Mouse (Mus musculus) heart, postnatal 25 days (tissue): ENCODE data around the gene Fam19a4. TPM values are rescaled to one million over a fixed set of nuclear protein-coding genes. Genes with fewer than 3 reads are reported as not detected.

Experiments
- DNase-seq: peaks from one replicate; pipeline ENCODE4 v3.0.0; 2022; ENCODE audit warnings: low spot score
- intact Hi-C: fragments of 180-260 bp; cut with DNase I; formaldehyde crosslinking; loops from one replicate; pipeline ENCODE4 v1.15.1; 2025
- total RNA-seq, 2 experiments: library from RNA; stranded (reverse); gene quantifications; 2 replicates each; pipeline ENCODE4 v1.2.3; 2021

The Fam19a4 gene
- total RNA-seq = not detected

DNA sequence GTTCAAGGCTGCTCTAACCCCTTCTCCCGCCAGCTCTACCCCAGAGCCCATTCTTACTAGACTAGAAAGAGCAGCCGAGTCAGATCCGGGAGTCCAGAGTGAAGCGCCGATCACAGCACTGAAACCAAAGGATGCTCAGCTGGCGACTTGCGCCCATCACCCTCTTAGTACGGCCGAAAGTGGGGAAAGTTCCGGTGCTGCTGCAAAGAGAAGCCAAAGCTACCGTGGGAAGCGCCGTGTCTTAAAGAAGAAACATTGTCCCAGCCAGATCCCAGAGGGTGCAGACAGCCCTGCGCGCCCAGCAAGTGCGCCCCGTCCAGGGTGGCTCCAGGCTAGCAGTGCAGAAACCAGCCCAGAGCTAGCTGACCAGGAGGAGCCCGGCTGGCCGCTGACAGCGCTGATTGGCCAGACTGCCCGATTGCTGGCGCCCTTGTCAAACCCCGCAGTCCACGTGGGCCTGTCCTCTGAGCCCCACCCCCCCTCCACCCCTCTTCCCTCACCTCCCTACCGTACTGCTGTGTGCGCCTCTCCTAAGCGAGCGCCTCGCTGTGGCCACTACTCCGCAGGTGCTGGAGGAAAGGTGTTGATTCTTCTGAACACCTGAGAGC, at the start of gene Fam19a4:
Fam19a4 (minus strand) TSS at position 340 of the 608 bp plus-strand sequence.
- intact Hi-C loops = no loop called here
- DNase-seq = no peak

GRCm38 (mm10) chr6:97106777-97107176, 46.6 kb upstream of the Fam19a4 start:
- DNase-seq = no peak
- intact Hi-C loops = loop anchor here (5.0 kb wide), 1 partner anchor 79 kb away; no protein-coding TSS in a partner anchor

- intact Hi-C loops = loop anchor here (5.0 kb wide), 1 partner anchor 79 kb away; no protein-coding TSS in a partner anchor
- DNase-seq = no peak
Observed at GRCm38 (mm10) chr6:97106106-97106505, 45.9 kb upstream of the Fam19a4 start.

- intact Hi-C loops = no loop called here
- no peak for DNase-seq
Observed at GRCm38 (mm10) chr6:97104264-97104852, 44.1 kb upstream of the Fam19a4 start.

- intact Hi-C loops = no loop called here
Observed at GRCm38 (mm10) chr6:97101958-97102702, 41.9 kb upstream of the Fam19a4 start.

GRCm38 (mm10) chr6:97101190-97101957, 41.2 kb upstream of the Fam19a4 start:
- intact Hi-C loops = no loop called here
- DNase-seq = no peak

More at GRCm38 (mm10) chr6:97101958-97102702, 41.9 kb upstream of the Fam19a4 start:
- no peak for DNase-seq

DNA sequence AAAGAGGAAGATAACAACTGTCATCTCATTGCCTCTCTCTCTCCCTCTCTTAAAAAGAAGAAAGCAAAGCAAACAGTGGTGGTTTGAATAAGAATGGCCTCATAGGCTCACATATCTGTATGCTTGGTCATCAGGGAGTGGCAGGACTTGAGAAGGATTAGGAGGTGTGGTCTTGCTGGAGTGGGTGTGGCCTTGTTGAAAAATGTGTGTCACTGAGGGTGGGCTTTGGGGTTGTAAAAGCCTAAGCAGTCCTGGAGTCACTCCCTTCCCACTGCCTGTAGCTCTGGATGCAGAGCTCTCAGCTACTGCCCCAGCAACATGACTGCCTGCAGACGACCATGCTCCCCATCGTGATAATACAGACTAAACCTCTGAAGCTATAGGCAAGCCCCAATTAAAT, 22.1 kb upstream of the Fam19a4 start:
- intact Hi-C loops = no loop called here
- no peak for DNase-seq

DNA sequence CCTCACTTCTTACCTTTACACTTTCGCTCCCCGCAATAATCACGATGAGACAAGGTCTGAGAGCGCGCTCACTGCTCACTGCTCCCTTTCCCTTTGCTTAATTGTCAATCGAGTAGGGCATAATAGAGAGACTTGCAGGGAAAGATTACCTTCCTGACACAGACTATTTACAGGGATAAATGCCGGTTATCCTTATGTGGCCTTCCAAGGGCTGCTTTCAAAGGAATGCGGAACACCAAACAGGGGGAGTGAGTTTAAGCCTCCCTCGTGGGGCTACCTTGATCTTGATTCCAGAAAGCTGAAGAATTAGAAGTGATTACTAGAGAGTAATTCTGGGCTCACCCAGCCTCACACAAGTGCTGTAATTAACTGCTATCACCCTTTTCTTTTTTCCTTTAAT, 19.8 kb upstream of the Fam19a4 start:
- intact Hi-C loops = no loop called here
- DNase-seq = no peak

- intact Hi-C loops = no loop called here
- no peak for DNase-seq
Observed at GRCm38 (mm10) chr6:97059599-97059998, 614 bp downstream of the Fam19a4 start.

DNA sequence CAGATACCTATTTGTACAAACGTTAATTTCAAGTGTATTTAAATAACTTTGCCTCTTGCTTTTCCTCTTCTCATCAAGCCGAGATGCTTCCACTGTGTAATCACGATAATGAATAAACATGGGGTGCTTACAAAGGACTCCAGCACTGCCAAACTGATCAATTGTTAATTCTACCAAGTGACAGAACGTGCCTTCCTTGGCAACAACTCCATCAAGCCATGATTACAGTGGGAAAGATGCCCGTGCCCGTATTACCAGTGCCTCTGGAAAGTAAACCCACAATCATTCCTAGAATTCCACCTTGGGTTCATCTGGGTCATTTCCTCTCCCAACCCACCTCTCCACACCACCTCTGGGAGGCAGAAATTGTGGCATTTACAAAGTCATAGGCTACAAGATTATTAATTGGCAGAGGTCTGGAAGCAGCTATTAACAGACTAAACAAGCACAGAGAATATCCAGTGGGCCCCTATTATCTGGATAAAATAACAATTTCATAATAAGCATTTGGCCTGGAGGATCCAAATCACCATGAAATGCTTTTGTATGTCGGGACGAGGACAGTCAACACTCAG, 7.9 kb downstream of the Fam19a4 start:
- intact Hi-C loops = no loop called here
- DNase-seq = no peak

GRCm38 (mm10) chr6:97048403-97048802, 11.8 kb downstream of the Fam19a4 start:
- no peak for DNase-seq
- intact Hi-C loops = no loop called here

DNA sequence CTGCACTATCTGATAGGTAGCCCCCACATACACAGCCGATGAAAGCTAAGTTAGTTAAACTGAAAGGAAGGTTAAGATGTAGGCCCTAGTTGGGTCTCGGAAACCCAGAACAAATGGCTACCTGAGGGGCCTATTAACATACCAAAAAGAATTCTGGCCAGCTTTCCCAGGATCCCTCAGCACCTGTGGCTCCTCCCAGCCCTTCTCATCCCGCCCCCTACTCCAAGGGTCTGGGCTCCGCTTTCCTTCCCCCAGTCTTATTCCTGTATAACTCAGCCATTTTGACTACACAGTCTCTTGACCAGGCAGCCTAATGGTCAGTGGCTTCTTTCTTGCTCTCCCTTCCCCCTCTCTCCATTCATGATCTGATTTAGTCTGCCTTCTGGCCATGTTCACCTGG, 13.7 kb downstream of the Fam19a4 start:
- DNase-seq = no peak
- intact Hi-C loops = no loop called here

DNA sequence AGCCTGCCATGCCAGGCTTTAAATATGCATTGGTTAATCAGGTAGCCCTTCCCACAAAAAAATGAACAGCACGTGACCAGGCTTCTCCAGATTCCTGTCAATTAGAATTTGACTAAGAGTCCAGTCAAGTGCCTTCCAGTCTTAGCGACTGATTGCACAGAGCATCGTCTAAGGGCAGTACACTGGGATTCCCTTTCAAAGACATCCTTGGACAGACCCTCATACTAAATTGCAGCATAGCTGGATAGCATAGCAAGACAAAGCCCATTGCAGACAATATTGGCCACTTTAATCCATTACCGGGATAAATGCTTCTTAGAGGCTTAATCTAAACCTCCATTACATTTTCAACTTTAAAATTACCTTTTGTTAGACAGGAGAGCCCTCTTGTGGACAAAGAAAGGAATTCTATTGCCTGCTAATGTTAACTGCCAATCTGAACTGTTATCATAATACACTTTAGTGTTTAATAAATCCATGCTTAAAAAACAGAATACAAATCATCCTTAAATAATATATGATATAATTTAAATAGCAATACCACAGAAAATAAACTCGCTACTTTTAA, 33.0 kb downstream of the Fam19a4 start:
- intact Hi-C loops = loop anchor here (5.0 kb wide), 1 partner anchor 80 kb away; no protein-coding TSS in a partner anchor
- DNase-seq = no peak

GRCm38 (mm10) chr6:97019323-97019722, 40.9 kb downstream of the Fam19a4 start:
- no peak for DNase-seq
- intact Hi-C loops = no loop called here

GRCm38 (mm10) chr6:97016711-97017110, 43.5 kb downstream of the Fam19a4 start:
- intact Hi-C loops = no loop called here
- no peak for DNase-seq

GRCm38 (mm10) chr6:97016018-97016417, 44.2 kb downstream of the Fam19a4 start:
- no peak for DNase-seq
- intact Hi-C loops = no loop called here

- no peak for DNase-seq
- intact Hi-C loops = loop anchor here (5.0 to 10.0 kb wide), 2 partner anchors 1782 to 1949 kb away; no protein-coding TSS in a partner anchor
Observed at GRCm38 (mm10) chr6:97006513-97007094, 53.6 kb downstream of the Fam19a4 start.

GRCm38 (mm10) chr6:97005038-97005437, 55.2 kb downstream of the Fam19a4 start:
- intact Hi-C loops = loop anchor here (2.0 to 10.0 kb wide), 3 partner anchors 1780 to 1948 kb away; no protein-coding TSS in a partner anchor
- no peak for DNase-seq

- DNase-seq = no peak
- intact Hi-C loops = no loop called here
Observed at GRCm38 (mm10) chr6:96995556-96996159, 64.6 kb downstream of the Fam19a4 start.
